Mouse (Mus musculus): ENCODE data around the gene Vps37d. TPM values are rescaled to one million over a fixed set of nuclear protein-coding genes. Genes with fewer than 3 reads are reported as not detected.
"Not testable (repeated sequence)": the region's sequence is repeated elsewhere in the genome, so short reads cannot be mapped to it uniquely, and the experiment has no call there.

Vps37d gene
- polyA plus RNA-seq, 1 experiment from 2014 or later: 2.9 TPM

DNA sequence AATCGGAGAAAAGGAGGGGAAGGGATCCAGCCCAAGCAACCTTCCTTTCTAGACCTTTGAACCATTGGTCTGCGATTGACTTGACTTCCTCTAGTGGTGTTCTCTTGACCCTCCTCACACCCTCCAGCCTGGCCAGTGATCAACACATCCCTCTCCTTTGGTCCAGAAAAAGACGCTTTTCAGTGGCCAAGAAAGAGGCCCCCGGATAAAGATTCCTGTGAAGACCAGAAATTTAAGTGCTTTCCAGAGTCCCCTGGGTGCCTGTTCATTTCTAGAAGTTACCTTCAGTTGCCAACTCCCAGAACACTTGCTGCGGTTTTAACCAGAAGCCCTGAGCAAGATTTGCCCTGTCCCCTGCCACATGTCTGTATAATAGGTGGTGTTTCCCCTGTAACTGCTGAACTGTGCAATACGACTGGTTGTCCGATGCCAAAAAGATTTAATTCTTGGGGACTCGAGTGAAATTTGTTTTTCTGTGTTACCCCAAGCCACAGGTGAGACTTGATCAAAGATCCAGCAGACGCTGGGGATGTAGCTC, 13.1 kb downstream of the Vps37d start, which contains the start of gene Bud23:
Gene Bud23 (minus strand): TSS at position 51 of the 538 bp plus-strand sequence.
- H3K36me3 ChIP-seq (ENCODE audit: control insufficient read depth, insufficient read depth, low read length); ATAC-seq; H3K9me3 ChIP-seq (ENCODE audit: control insufficient read depth, low read length); H3K27me3 ChIP-seq (replicated peaks; ENCODE audit: control insufficient read depth, insufficient read depth, low read length): not testable (repeated sequence)
- H3K27ac ChIP-seq (ENCODE audit: low read length): peak within 1 kb of the TSS; percentile 73
- WGBS: 77% methylated on average over 9 of the region's 9 CpGs
- peak within 1 kb of the TSS; percentile 87 for H3K4me2 ChIP-seq (ENCODE audit: low read depth, low read length)
- peak within 1 kb of the TSS; percentile 93 for H3K4me3 ChIP-seq (ENCODE audit: low read length)
- peak within 1 kb of the TSS; percentile 91 for H3K9ac ChIP-seq (ENCODE audit: low read depth, low read length)
- peaks cover 10% of the 10 kb centered on the region; the same call in 1 of the 2 replicates for H3K4me1 ChIP-seq (ENCODE audit: control insufficient read depth, insufficient read depth, low read length)

- Histone ChIP-seq H3K9me3 (ENCODE audit: control insufficient read depth, low read length) (no peaks in the 10 kb centered on the region; the same call in 1 of the 2 replicates), H3K9ac (ENCODE audit: low read depth, low read length) (peak overlapping the region; percentile 91), H3K4me3 (ENCODE audit: low read length) (peak overlapping the region; percentile 93), H3K4me1 (ENCODE audit: control insufficient read depth, insufficient read depth, low read length) (peaks cover 10% of the 10 kb centered on the region; the same call in 1 of the 2 replicates), H3K27ac (ENCODE audit: low read length) (peak overlapping the region; percentile 73), H3K4me2 (ENCODE audit: low read depth, low read length) (peak overlapping the region; percentile 87), H3K27me3 (replicated peaks; ENCODE audit: control insufficient read depth, insufficient read depth, low read length) (no peaks in the 10 kb centered on the region), H3K36me3 (ENCODE audit: control insufficient read depth, insufficient read depth, low read length) (peaks cover 8% of the 10 kb centered on the region)
- peak; percentile 71 for ATAC-seq
- 2% methylated on average over 40 of the region's 40 CpGs for WGBS
These were observed 13.7 kb downstream of the Vps37d start for GRCm38 (mm10) chr5:135064382-135064766.

DNA sequence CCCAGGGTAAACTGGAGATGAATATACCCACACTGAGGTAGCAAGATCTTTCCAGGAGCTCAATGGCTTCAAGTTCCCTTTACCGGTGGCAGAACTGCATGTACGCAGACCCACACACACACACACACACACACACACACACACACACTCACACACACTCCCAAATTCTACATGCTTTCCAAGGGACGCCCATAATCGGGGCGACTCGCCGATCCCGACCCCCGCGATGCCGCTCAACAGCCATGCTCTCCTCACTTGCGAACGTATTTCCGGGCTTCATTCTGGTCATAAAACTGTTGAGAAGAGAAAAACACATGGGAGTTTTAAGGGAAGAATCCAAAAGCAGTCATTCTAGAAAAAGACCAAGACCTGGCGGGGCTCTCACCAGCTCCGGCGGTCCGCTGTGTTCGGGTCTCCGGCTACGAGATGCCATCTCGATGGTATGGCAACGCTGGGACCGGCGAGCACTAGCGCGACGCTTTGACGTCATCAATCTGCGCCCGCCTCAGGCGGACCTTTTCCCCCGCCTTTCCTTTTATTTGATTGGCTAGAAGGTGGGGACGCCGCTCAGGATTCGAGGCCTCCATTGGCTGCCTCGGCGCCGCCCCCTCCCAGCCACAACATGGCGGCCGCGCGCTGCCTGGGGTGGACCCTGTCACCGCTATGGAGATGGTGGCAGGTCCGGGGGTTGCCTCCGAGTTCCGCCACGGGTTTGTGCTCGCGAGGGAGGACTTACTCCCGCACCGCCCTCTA, 14.3 kb downstream of the Vps37d start, which contains the start of gene Dnajc30:
Gene Dnajc30 (plus strand): TSS at position 574 of the 753 bp plus-strand sequence.
- Histone ChIP-seq H3K4me2 (ENCODE audit: low read depth, low read length) (peak within 1 kb of the TSS; percentile 87), H3K27me3 (replicated peaks; ENCODE audit: control insufficient read depth, insufficient read depth, low read length) (no peaks in the 10 kb centered on the region), H3K36me3 (ENCODE audit: control insufficient read depth, insufficient read depth, low read length) (peaks cover 8% of the 10 kb centered on the region), H3K4me1 (ENCODE audit: control insufficient read depth, insufficient read depth, low read length) (peaks cover 10% of the 10 kb centered on the region; the same call in 1 of the 2 replicates), H3K9me3 (ENCODE audit: control insufficient read depth, low read length) (no peaks in the 10 kb centered on the region; the same call in 1 of the 2 replicates), H3K4me3 (ENCODE audit: low read length) (peak within 1 kb of the TSS; percentile 93), H3K27ac (ENCODE audit: low read length) (peak within 1 kb of the TSS; percentile 73), H3K9ac (ENCODE audit: low read depth, low read length) (peak within 1 kb of the TSS; percentile 91)
- peak; percentile 98 for ATAC-seq
- 0% methylated on average over 52 of the region's 52 CpGs for WGBS

- Histone ChIP-seq H3K4me2 (ENCODE audit: low read depth, low read length) (no peak overlapping the region), H3K4me3 (ENCODE audit: low read length) (no peak overlapping the region), H3K4me1 (ENCODE audit: control insufficient read depth, insufficient read depth, low read length) (no peaks in the 10 kb centered on the region), H3K36me3 (ENCODE audit: control insufficient read depth, insufficient read depth, low read length) (peaks cover 9% of the 10 kb centered on the region), H3K27me3 (replicated peaks; ENCODE audit: control insufficient read depth, insufficient read depth, low read length) (no peaks in the 10 kb centered on the region), H3K27ac (ENCODE audit: low read length) (no peak overlapping the region), H3K9ac (ENCODE audit: low read depth, low read length) (no peak overlapping the region), H3K9me3 (ENCODE audit: control insufficient read depth, low read length) (no peaks in the 10 kb centered on the region)
- no peak for ATAC-seq
- WGBS: 89% methylated on average over 12 of the region's 12 CpGs
These were observed 24.7 kb downstream of the Vps37d start for GRCm38 (mm10) chr5:135053356-135053755.

- H3K27ac ChIP-seq (ENCODE audit: low read length); H3K27me3 ChIP-seq (replicated peaks; ENCODE audit: control insufficient read depth, insufficient read depth, low read length); H3K9ac ChIP-seq (ENCODE audit: low read depth, low read length); ATAC-seq; H3K4me1 ChIP-seq (ENCODE audit: control insufficient read depth, insufficient read depth, low read length); H3K4me3 ChIP-seq (ENCODE audit: low read length); H3K4me2 ChIP-seq (ENCODE audit: low read depth, low read length); H3K9me3 ChIP-seq (ENCODE audit: control insufficient read depth, low read length): not testable (repeated sequence)
- H3K36me3 ChIP-seq (ENCODE audit: control insufficient read depth, insufficient read depth, low read length): peaks cover 16% of the 10 kb centered on the region
- WGBS: 88% methylated on average over 6 of the region's 6 CpGs
These were observed 28.8 kb downstream of the Vps37d start for GRCm38 (mm10) chr5:135049268-135049667.

- WGBS: 88% methylated on average over 5 of the region's 5 CpGs
- Histone ChIP-seq H3K4me3 (ENCODE audit: low read length) (no peak overlapping the region), H3K36me3 (ENCODE audit: control insufficient read depth, insufficient read depth, low read length) (peaks cover 16% of the 10 kb centered on the region), H3K27ac (ENCODE audit: low read length) (no peak overlapping the region), H3K4me2 (ENCODE audit: low read depth, low read length) (no peak overlapping the region), H3K9ac (ENCODE audit: low read depth, low read length) (no peak overlapping the region), H3K9me3 (ENCODE audit: control insufficient read depth, low read length) (no peaks in the 10 kb centered on the region), H3K27me3 (replicated peaks; ENCODE audit: control insufficient read depth, insufficient read depth, low read length) (no peaks in the 10 kb centered on the region), H3K4me1 (ENCODE audit: control insufficient read depth, insufficient read depth, low read length) (no peaks in the 10 kb centered on the region)
- no peak for ATAC-seq
These were observed 29.5 kb downstream of the Vps37d start for GRCm38 (mm10) chr5:135048539-135048938.

DNA sequence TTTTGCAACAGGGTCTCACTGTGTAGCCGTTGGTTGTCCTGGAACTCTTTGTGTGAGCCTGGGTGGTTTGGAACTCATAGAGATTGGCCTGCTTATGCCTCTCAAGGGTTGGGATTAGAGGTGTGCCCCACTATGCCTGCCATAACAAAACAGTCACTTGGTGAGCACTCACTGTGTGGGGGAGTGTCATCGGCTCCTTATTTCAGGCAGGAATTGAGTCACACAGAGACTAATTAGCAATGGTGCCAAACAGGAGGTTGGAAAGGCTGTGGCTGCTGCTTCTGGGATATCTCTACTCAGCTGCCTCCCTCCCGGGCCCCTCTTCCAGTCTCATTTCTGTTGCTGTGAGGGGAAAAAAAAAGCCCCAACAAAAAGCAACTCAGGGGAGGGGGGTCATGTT, 33.5 kb downstream of the Vps37d start:
- H3K4me1 ChIP-seq (ENCODE audit: control insufficient read depth, insufficient read depth, low read length): no peaks in the 10 kb centered on the region
- no peak overlapping the region for H3K9ac ChIP-seq (ENCODE audit: low read depth, low read length)
- H3K4me2 ChIP-seq (ENCODE audit: low read depth, low read length): no peak overlapping the region
- peaks cover 16% of the 10 kb centered on the region for H3K36me3 ChIP-seq (ENCODE audit: control insufficient read depth, insufficient read depth, low read length)
- no peaks in the 10 kb centered on the region for H3K9me3 ChIP-seq (ENCODE audit: control insufficient read depth, low read length)
- ATAC-seq: no peak
- H3K4me3 ChIP-seq (ENCODE audit: low read length): no peak overlapping the region
- no peaks in the 10 kb centered on the region for H3K27me3 ChIP-seq (replicated peaks; ENCODE audit: control insufficient read depth, insufficient read depth, low read length)
- WGBS: 94% methylated on average over 3 of the region's 3 CpGs
- no peak overlapping the region for H3K27ac ChIP-seq (ENCODE audit: low read length)

DNA sequence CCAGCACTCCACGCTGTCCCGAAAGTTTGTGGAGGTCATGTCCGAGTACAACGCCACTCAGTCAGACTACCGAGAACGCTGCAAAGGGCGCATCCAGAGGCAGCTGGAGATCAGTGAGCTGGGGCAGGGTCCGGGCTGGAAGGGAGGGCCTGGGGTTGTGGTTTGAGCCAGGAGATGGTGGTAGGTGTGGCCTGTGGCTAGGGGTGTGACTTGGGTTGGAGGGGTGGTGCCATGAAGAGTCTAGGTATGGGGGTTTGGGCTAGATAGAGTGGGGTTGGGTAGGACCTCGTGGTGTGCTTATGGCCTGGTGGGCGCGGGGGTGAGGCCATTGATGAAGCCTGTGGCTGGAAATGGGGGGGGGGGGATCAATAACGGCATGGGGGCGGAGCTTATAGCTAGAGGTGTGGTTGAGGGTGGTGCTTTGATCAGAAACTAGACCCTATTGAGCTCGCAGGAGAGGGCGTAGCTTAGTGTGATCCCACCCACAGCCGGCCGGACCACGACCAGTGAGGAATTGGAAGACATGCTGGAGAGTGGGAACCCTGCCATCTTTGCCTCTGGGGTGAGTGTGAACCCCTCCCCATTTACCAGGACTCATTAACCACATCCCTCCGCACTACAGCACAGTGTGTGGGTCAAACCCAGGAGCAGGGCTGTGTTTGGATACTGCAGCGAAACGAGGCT, 35.8 kb downstream of the Vps37d start:
- ATAC-seq: peak; percentile 44; the same call in 1 of the 2 replicates
- no peak overlapping the region for H3K27ac ChIP-seq (ENCODE audit: low read length)
- no peak overlapping the region for H3K9ac ChIP-seq (ENCODE audit: low read depth, low read length)
- no peak overlapping the region for H3K4me2 ChIP-seq (ENCODE audit: low read depth, low read length)
- H3K4me1 ChIP-seq (ENCODE audit: control insufficient read depth, insufficient read depth, low read length): no peaks in the 10 kb centered on the region
- peaks cover 8% of the 10 kb centered on the region; the same call in 1 of the 2 replicates for H3K36me3 ChIP-seq (ENCODE audit: control insufficient read depth, insufficient read depth, low read length)
- H3K9me3 ChIP-seq (ENCODE audit: control insufficient read depth, low read length): no peaks in the 10 kb centered on the region
- H3K27me3 ChIP-seq (replicated peaks; ENCODE audit: control insufficient read depth, insufficient read depth, low read length): no peaks in the 10 kb centered on the region
- H3K4me3 ChIP-seq (ENCODE audit: low read length): no peak overlapping the region
- 47% methylated on average over 21 of the region's 21 CpGs for WGBS

- H3K4me3 ChIP-seq (ENCODE audit: low read length): no peak overlapping the region
- no peaks in the 10 kb centered on the region for H3K27me3 ChIP-seq (replicated peaks; ENCODE audit: control insufficient read depth, insufficient read depth, low read length)
- 43% methylated on average over 11 of the region's 11 CpGs for WGBS
- H3K9ac ChIP-seq (ENCODE audit: low read depth, low read length): no peak overlapping the region
- peaks cover 8% of the 10 kb centered on the region; the same call in 1 of the 2 replicates for H3K36me3 ChIP-seq (ENCODE audit: control insufficient read depth, insufficient read depth, low read length)
- no peak for ATAC-seq
- no peaks in the 10 kb centered on the region for H3K9me3 ChIP-seq (ENCODE audit: control insufficient read depth, low read length)
- H3K27ac ChIP-seq (ENCODE audit: low read length): no peak overlapping the region
- H3K4me2 ChIP-seq (ENCODE audit: low read depth, low read length): no peak overlapping the region
- H3K4me1 ChIP-seq (ENCODE audit: control insufficient read depth, insufficient read depth, low read length): no peaks in the 10 kb centered on the region
These were observed 37.3 kb downstream of the Vps37d start for GRCm38 (mm10) chr5:135040777-135041176.
